12 mouse cellular contexts compared by ENCODE assay signal in genomic region chr12:33719063-33719462, GRCm38 (mm10).
DNase-seq lines count a peak whose midpoint lies in the region; ATAC-seq and TF ChIP-seq lines count a peak whose summit lies in the region.
"Had no signal": no experiment of that assay in that cellular context is flagged by ENCODE, and none has a peak within 500 bp of the region (broad histone marks: within the 10 kb centered on the region; RNA-seq: fewer than 3 reads in every experiment).

No protein-coding gene starts in this region.

- intact Hi-C loops in heart, postnatal 14 days (cut with DNase I) = no loop called here

- TF ChIP-seq CTCF in hindbrain, postnatal 0 days (IDR thresholded peaks at IDR 0.05; ENCODE audit: low read depth) = no peak
- no peak for TF ChIP-seq CTCF in liver, postnatal 0 days (IDR thresholded peaks at IDR 0.05; ENCODE audit: low read depth)

- H3K36me3 ChIP-seq in hindbrain, postnatal 0 days (ENCODE audit: insufficient read depth, low read length) = no peaks in the 10 kb centered on the region
- no peaks in the 10 kb centered on the region for H3K36me3 ChIP-seq in hindbrain, embryonic 16.5 days (ENCODE audit: control insufficient read depth, insufficient read depth, low read length)
- H3K36me3 ChIP-seq in neural tube, embryonic 15.5 days = no peaks in the 10 kb centered on the region
- no peaks in the 10 kb centered on the region for H3K36me3 ChIP-seq in liver, postnatal 0 days (replicated peaks; ENCODE audit: insufficient read depth, low read length)
- H3K36me3 ChIP-seq: forebrain, embryonic 15.5 days had no signal

- no peak for TF ChIP-seq EP300 in liver, postnatal 0 days (IDR thresholded peaks at IDR 0.05; ENCODE audit: low read depth)

- no peak overlapping the region for H3K9ac ChIP-seq in hindbrain, postnatal 0 days (replicated peaks; ENCODE audit: low read length)
- no peak overlapping the region for H3K9ac ChIP-seq in hindbrain, embryonic 16.5 days (ENCODE audit: low read depth, low read length)
- H3K9ac ChIP-seq in neural tube, embryonic 15.5 days (replicated peaks) = no peak overlapping the region
- H3K9ac ChIP-seq in liver, postnatal 0 days (replicated peaks) = no peak overlapping the region
- H3K9ac ChIP-seq: forebrain, embryonic 15.5 days had no signal

- H3K4me1 ChIP-seq in hindbrain, postnatal 0 days (ENCODE audit: insufficient read depth, low read length) = no peaks in the 10 kb centered on the region
- no peaks in the 10 kb centered on the region; the same call in 1 of the 2 replicates for H3K4me1 ChIP-seq in hindbrain, embryonic 16.5 days (ENCODE audit: control insufficient read depth, insufficient read depth, low read depth, low read length)
- H3K4me1 ChIP-seq in neural tube, embryonic 15.5 days = peaks cover 10% of the 10 kb centered on the region
- H3K4me1 ChIP-seq in liver, postnatal 0 days (ENCODE audit: insufficient read depth) = no peaks in the 10 kb centered on the region

- no peaks in the 10 kb centered on the region for H3K9me3 ChIP-seq in hindbrain, postnatal 0 days (ENCODE audit: low read length)
- no peaks in the 10 kb centered on the region for H3K9me3 ChIP-seq in hindbrain, embryonic 16.5 days (ENCODE audit: control insufficient read depth, low read length)
- H3K9me3 ChIP-seq in neural tube, embryonic 15.5 days (replicated peaks) = no peaks in the 10 kb centered on the region
- no peaks in the 10 kb centered on the region for H3K9me3 ChIP-seq in liver, postnatal 0 days (ENCODE audit: low read length)
- H3K9me3 ChIP-seq: forebrain, embryonic 15.5 days had no signal

- ATAC-seq in hindbrain, postnatal 0 days = no peak
- ATAC-seq in hindbrain, embryonic 16.5 days = no peak
- ATAC-seq in neural tube, embryonic 15.5 days (ENCODE audit: low FRiP score) = 0 out of 2 replicates have a peak, but pooled peaks have one; percentile 41
- no peak for ATAC-seq in liver, postnatal 0 days
- ATAC-seq: activated CD4-positive, CD25-positive, alpha-beta regulatory T cell, adult 4 months; forebrain, embryonic 15.5 days had no signal

- no peak overlapping the region for H3K27ac ChIP-seq in hindbrain, postnatal 0 days
- H3K27ac ChIP-seq in hindbrain, embryonic 16.5 days (ENCODE audit: low read depth, low read length) = no peak overlapping the region
- no peak overlapping the region for H3K27ac ChIP-seq in neural tube, embryonic 15.5 days (replicated peaks)
- H3K27ac ChIP-seq in liver, postnatal 0 days (ENCODE audit: low read depth) = no peak overlapping the region
- H3K27ac ChIP-seq: forebrain, embryonic 15.5 days had no signal

- no peak overlapping the region for H3K4me2 ChIP-seq in hindbrain, postnatal 0 days (ENCODE audit: low read depth, low read length)
- H3K4me2 ChIP-seq in hindbrain, embryonic 16.5 days (ENCODE audit: low read length) = no peak overlapping the region
- H3K4me2 ChIP-seq in neural tube, embryonic 15.5 days = no peak overlapping the region
- no peak overlapping the region for H3K4me2 ChIP-seq in liver, postnatal 0 days (ENCODE audit: low read depth, low read length)
- H3K4me2 ChIP-seq: forebrain, embryonic 15.5 days had no signal

- H3K4me3 ChIP-seq in hindbrain, postnatal 0 days (ENCODE audit: low read length) = no peak overlapping the region
- no peak overlapping the region for H3K4me3 ChIP-seq in hindbrain, embryonic 16.5 days (ENCODE audit: low read length)
- H3K4me3 ChIP-seq in neural tube, embryonic 15.5 days (replicated peaks) = no peak overlapping the region
- H3K4me3 ChIP-seq in liver, postnatal 0 days (ENCODE audit: low read depth, low read length) = no peak overlapping the region
- H3K4me3 ChIP-seq: forebrain, embryonic 15.5 days; myocyte had no signal

- WGBS in hindbrain, postnatal 0 days = 71% methylated on average over 7 of the region's 7 CpGs
- 67% methylated on average over 7 of the region's 7 CpGs for WGBS in hindbrain, embryonic 16.5 days
- 51% methylated on average over 7 of the region's 7 CpGs for WGBS in neural tube, embryonic 15.5 days
- 61% methylated on average over 7 of the region's 7 CpGs for WGBS in liver, postnatal 0 days (ENCODE audit: insufficient replicate concordance)

- no peaks in the 10 kb centered on the region for H3K27me3 ChIP-seq in hindbrain, postnatal 0 days (ENCODE audit: insufficient read depth, low read length)
- H3K27me3 ChIP-seq in hindbrain, embryonic 16.5 days (replicated peaks; ENCODE audit: control insufficient read depth, insufficient read depth, low read length) = no peaks in the 10 kb centered on the region
- H3K27me3 ChIP-seq in neural tube, embryonic 15.5 days (replicated peaks) = no peaks in the 10 kb centered on the region
- no peaks in the 10 kb centered on the region for H3K27me3 ChIP-seq in liver, postnatal 0 days (ENCODE audit: insufficient read depth, low read length)
- H3K27me3 ChIP-seq: forebrain, embryonic 15.5 days had no signal

- DNase-seq in hindbrain, postnatal 0 days (ENCODE audit: low spot score) = peak; percentile 12
- DNase-seq in neural tube, embryonic 10.5 days (ENCODE audit: extremely low spot score, low spot score) = no peak
- peak; percentile 17 to 21 for DNase-seq in heart, postnatal 14 days
- DNase-seq in skeletal muscle tissue, adult 2 months (ENCODE audit: low read depth, low spot score) = peak; percentile 4
- no peak for DNase-seq in liver, postnatal 0 days
- no peak for DNase-seq in spleen, postnatal 4 days (ENCODE audit: low spot score in 2 of 2)
- DNase-seq: retina, postnatal 1 day had no signal

Comparison
In these comparisons a context has a peak if more than half of its experiments do, and no peak if none do; other contexts are left out.
1. DNase-seq: peak in hindbrain, postnatal 0 days (single experiment), heart, postnatal 14 days (2 of 2) and skeletal muscle tissue, adult 2 months (single experiment); none in neural tube, embryonic 10.5 days (single experiment), liver, postnatal 0 days (single experiment) and spleen, postnatal 4 days (0 of 2).